Mouse (Mus musculus) midbrain, embryonic 11.5 days (tissue): ENCODE data around the gene Clpb. TPM values are rescaled to one million over a fixed set of nuclear protein-coding genes. Genes with fewer than 3 reads are reported as not detected.

ENCODE experiments used
- ATAC-seq: fragments of 200-750 bp; cut with Nextera tagmentation; 2 replicates; pipeline ENCODE4 v1.8.0; 2017; ENCODE audit warnings: moderate TSS enrichment, moderate library complexity; ENCODE audit not compliant: low FRiP score
- DNase-seq: peaks from one replicate; pipeline ENCODE4 v3.0.0; 2015; ENCODE audit warnings: low spot score; ENCODE audit errors: missing footprints
- H3K27ac ChIP-seq: fragments of 300-500 bp; sonication (generic); 2 replicates; pipeline ENCODE4 v1.5.1; 2014; ENCODE audit warnings: low read depth, low read length
- H3K27me3 ChIP-seq: fragments of 300-500 bp; sonication (generic); 2 replicates; pipeline ENCODE4 v1.6.1; 2014; ENCODE audit warnings: mild to moderate bottlenecking, low read length, moderate library complexity, mixed read lengths; ENCODE audit not compliant: control insufficient read depth, insufficient read depth
- H3K36me3 ChIP-seq: fragments of 300-500 bp; sonication (generic); 2 replicates; pipeline ENCODE4 v1.6.1; 2014; ENCODE audit warnings: mild to moderate bottlenecking, low read length, moderate library complexity, mixed read lengths; ENCODE audit not compliant: control insufficient read depth, insufficient read depth
- H3K4me1 ChIP-seq: fragments of 300-500 bp; sonication (generic); 2 replicates; pipeline ENCODE4 v1.6.1; 2014; ENCODE audit warnings: low read length; ENCODE audit not compliant: control insufficient read depth, insufficient read depth
- H3K4me2 ChIP-seq: fragments of 300-500 bp; sonication (generic); 2 replicates; pipeline ENCODE4 v1.6.1; 2014; ENCODE audit warnings: mild to moderate bottlenecking, moderate library complexity
- H3K4me3 ChIP-seq: fragments of 300-500 bp; sonication (generic); 2 replicates; pipeline ENCODE4 v1.5.1; 2014; ENCODE audit warnings: low read depth, low read length
- H3K9ac ChIP-seq: fragments of 300-500 bp; sonication (generic); 2 replicates; pipeline ENCODE4 v1.6.1; 2014; ENCODE audit warnings: low read length
- H3K9me3 ChIP-seq: fragments of 300-500 bp; sonication (generic); 2 replicates; pipeline ENCODE4 v1.6.1; 2016; ENCODE audit warnings: low read length; ENCODE audit not compliant: control insufficient read depth
- WGBS: fragments of 180-500 bp; shearing (Covaris S2); extraction: QIAGEN DNeasy Blood & Tissue Kit; methylation state at CpG from one replicate; pipeline ENCODE4 v1.1.7; 2014; 5-methylcytosine and 5-hydroxymethylcytosine counted together
- polyA plus RNA-seq: library from polyadenylated mRNA; unstranded; fragments of >200 nt; fragmentation: Nextera tagmentation; extraction: Ambion mirVana; gene quantifications from 2 replicates; pipeline ENCODE4 v1.2.1, GENCODE M21; 2014

Clpb gene
- polyA plus RNA-seq, 1 experiment from 2014 or later: 38.8 TPM

DNA sequence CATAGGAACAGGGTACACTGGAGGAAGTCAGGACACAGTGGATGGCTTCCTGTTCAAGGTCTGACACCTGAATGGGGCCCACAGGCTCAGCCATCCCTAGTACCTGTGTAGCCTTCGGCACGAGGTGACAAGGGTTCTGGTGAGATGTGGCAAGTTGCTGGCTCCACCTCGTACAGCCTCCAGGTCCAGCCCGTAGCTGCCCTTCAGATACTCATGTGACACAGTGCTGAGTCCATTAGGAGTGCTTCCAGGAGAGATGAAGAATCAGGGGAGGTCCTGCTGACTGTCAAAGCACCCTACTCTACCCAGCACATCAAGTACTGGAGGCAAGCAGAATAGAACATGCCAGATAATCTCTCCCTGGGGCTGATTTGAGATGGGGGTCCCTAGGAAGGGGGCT is 168.9 kb downstream of the Clpb start:
- H3K36me3 ChIP-seq: peaks cover 38% of the 10 kb centered on the region

DNA sequence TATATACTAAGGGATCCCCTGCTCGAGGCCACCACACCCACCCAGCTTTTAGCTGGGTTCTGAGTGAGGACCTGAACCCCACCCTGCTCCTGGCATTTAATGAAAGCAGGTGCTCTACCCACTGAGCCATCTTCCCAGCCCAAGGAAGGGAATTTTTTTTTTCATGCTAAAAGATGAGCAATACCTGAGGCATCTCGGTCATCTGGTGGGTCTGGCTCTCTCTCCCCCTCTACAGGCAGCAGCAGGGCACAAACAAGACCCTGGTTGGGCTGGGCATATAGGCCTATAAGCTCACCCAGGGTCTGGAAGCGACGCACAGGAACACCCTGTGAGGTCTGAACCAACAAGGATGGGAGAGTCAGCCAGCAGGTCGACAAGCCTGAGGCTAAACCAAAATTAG is 169.9 kb downstream of the Clpb start:
- H3K9ac ChIP-seq: no peak overlapping the region
- peaks cover 17% of the 10 kb centered on the region for H3K4me1 ChIP-seq
- H3K36me3 ChIP-seq: peaks cover 36% of the 10 kb centered on the region
- no peaks in the 10 kb centered on the region for H3K27me3 ChIP-seq
- no peak overlapping the region for H3K27ac ChIP-seq
- 74% methylated on average over 5 of the region's 5 CpGs for WGBS
- ATAC-seq (no peak), DNase-seq (peak; percentile 21)
- H3K4me2 ChIP-seq: no peak overlapping the region
- H3K4me3 ChIP-seq: no peak overlapping the region
- H3K9me3 ChIP-seq: no peaks in the 10 kb centered on the region

More for the DNA sequence above, 168.9 kb downstream of the Clpb start:
- H3K4me3 ChIP-seq: no peak overlapping the region
- H3K4me1 ChIP-seq: peaks cover 17% of the 10 kb centered on the region
- no peak overlapping the region for H3K27ac ChIP-seq
- DNase-seq: peak; percentile 76
- H3K4me2 ChIP-seq: no peak overlapping the region
- H3K9me3 ChIP-seq: no peaks in the 10 kb centered on the region
- WGBS: 91% methylated on average over 4 of the region's 4 CpGs
- H3K27me3 ChIP-seq: no peaks in the 10 kb centered on the region
- H3K9ac ChIP-seq: no peak overlapping the region
- no peak for ATAC-seq

DNA sequence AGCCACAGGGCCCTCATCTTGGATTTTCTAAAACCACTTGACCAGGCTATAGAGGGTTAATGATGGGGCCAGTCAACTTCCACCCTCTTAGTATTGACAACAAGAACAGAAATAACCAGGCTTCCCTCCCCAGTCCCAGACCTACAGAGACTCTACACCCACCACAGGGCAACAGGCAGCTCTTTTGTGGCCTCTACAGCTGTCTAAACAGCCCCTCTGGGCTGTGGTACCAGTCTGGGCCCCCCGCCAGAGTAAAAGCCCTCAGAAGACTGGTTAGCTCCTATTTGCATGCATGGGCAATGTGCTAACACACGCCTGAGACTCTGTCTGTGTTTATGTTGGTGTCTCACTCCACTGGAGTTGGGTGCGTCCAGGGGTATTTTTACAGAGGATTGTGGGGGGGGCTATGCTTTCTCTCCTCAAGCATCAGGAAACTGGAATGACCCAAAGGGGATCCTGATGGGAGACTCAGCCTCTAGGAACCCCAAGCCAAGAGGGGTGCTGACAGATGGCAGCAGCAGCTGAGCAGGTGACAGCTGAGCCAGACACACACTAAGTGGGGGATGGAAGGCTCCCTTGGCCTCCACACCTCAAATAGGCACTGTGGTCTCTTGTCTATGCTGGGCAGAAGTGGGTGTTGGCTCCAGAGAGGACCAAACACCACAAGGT is 170.6 kb downstream of the Clpb start:
- Histone ChIP-seq H3K36me3 (peaks cover 33% of the 10 kb centered on the region), H3K9ac (peak overlapping the region; percentile 36; the same call in 1 of the 2 replicates), H3K27ac (peak overlapping the region; percentile 59), H3K4me2 (no peak overlapping the region; the same call in none of the 2 replicates), H3K27me3 (no peaks in the 10 kb centered on the region), H3K4me3 (no peak overlapping the region), H3K4me1 (peaks cover 22% of the 10 kb centered on the region), H3K9me3 (no peaks in the 10 kb centered on the region)
- WGBS: 57% methylated on average over 3 of the region's 3 CpGs
- peak; percentile 81 for DNase-seq
- no peak for ATAC-seq

DNA sequence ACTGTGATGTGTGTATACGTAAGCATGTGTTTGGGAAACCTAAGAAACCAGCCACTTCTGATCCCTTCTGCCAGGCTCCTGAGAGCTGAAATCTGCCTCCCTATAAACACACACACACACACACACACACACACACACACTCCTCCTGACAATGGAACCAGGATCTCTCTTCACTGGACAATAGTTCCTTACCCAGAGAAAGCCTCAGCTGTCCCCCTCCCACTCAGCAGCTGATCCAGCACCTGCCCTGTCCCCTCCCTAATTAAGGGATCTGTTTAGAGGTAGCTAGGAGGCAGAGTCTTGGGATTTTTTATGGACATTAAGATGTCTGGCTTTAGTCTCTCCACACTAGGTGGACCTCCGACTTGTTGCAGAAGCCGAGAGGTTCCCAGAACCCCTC is 171.5 kb downstream of the Clpb start:
- peak overlapping the region; percentile 85 for H3K4me2 ChIP-seq
- H3K9ac ChIP-seq: peak overlapping the region; percentile 36; the same call in 1 of the 2 replicates
- 51% methylated on average over 3 of the region's 3 CpGs for whole genome bisulfite sequencing
- peaks cover 30% of the 10 kb centered on the region for H3K36me3 ChIP-seq
- DNase-seq (peak; percentile 80), ATAC-seq (no peak)
- no peak overlapping the region for H3K27ac ChIP-seq
- peaks cover 22% of the 10 kb centered on the region for H3K4me1 ChIP-seq
- H3K27me3 ChIP-seq: no peaks in the 10 kb centered on the region
- H3K9me3 ChIP-seq: no peaks in the 10 kb centered on the region
- 0 out of 2 replicates have a peak overlapping the region, but pooled peaks have one; percentile 84 for H3K4me3 ChIP-seq

DNA sequence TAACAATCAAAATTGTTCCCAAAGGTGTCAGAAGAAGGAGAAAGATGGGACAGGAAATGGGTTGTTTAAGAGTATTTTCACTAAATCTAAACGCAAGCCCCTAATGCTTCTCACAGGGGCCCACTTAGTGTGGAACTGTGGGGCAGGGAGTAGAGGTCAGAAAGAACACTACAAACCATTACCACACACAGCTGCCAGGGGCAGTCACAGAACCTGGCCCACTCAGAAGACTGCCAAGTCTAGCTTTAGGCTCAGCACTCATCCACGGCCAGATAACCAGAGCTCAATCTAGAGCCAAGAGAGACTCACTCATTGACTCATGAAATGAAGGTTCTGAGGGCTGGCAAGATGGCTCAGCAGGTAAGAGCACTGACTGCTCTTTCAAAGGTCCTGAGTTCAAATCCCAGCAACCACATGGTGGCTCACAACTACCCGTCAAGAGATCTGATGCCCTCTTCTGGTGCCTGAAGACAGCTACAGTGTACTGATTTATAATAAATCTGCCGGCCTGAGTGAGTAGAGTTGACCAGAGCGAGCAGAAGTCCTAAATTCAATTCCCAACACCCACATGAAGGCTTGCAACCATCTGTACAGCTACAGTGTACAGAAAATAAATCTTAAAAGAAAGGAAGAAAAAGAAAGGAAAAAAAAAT is 172.2 kb downstream of the Clpb start:
- Histone ChIP-seq H3K27ac (no peak overlapping the region), H3K9me3 (no peaks in the 10 kb centered on the region), H3K9ac (peak overlapping the region; percentile 98), H3K36me3 (peaks cover 23% of the 10 kb centered on the region), H3K4me3 (peak overlapping the region; percentile 84), H3K4me1 (peaks cover 22% of the 10 kb centered on the region), H3K27me3 (no peaks in the 10 kb centered on the region), H3K4me2 (peak overlapping the region; percentile 85)
- 51% methylated on average over 5 of the region's 5 CpGs for WGBS
- ATAC-seq (no peak), DNase-seq (no peak)

DNA sequence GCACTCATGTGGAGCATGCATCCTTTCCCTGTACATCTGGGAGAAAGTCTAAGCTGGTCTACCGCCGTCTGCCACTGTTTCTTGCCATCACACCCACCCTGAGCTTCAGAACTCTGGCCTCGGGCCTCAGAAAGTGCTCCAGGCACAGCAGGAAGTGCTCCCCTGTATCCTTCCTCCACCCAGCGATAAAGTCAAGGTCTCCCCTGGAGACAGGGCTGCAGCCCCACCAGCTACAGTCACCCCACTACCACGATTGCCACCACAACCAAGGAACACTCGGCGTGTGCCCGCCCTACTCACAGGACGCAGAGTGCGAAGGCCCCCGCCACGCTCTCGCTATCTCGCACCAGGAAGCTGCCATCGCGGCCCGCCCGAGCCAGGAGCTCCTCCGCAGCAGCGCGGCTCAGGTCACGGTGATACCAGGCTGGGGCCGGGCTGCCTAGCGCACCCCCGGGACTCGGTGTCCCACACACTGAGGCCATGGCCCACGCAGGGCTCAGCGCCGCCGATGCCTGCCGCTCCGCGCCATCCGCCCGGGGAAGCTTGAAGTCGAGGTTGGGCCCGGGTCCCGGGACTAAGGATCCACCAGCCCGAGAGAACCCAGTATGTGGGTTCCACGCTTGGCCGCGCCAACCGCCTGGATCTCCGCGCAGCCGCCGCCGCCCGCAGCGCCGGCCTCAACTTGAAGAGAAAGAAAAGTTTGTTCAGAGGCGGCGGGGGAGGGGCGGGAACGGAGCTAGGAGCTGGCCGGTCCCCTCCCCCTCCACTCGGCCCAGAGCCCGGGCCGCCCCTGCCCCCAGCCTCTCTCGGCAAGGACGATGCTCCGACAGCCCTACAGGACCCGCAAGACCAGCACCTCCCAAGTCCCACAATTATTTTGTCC is 173.1 kb downstream of the Clpb start:
- DNase-seq (no peak), ATAC-seq (peak; percentile 70)
- Histone ChIP-seq H3K4me3 (peak overlapping the region; percentile 84), H3K4me1 (peaks cover 22% of the 10 kb centered on the region), H3K4me2 (peak overlapping the region; percentile 85), H3K27me3 (no peaks in the 10 kb centered on the region), H3K9ac (peak overlapping the region; percentile 98), H3K36me3 (peaks cover 13% of the 10 kb centered on the region), H3K27ac (peak overlapping the region; percentile 86), H3K9me3 (no peaks in the 10 kb centered on the region)
- under 1% methylated on average over 58 of the region's 63 CpGs for WGBS

DNA sequence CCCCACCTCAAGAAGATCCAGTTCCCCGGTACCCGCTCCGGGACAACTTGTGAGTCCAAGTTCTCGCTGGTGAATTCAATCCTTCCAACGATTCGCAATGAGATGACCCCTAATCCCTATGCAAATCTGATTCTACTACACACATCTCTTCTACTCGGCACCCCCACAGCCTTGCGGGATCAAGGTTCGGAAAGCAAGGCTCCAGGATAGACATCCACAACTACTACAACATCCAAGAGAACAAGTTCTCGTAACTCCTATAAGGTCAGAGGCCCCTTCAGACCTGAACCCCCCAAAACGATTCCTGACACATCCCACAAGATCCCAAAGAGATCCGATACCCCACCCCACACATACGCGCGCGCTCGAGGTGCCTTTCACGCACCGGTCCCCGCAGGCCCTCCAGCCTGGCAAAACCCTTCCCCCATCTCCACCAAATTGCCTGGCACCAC is 173.7 kb downstream of the Clpb start:
- peak; percentile 20 for ATAC-seq

DNA sequence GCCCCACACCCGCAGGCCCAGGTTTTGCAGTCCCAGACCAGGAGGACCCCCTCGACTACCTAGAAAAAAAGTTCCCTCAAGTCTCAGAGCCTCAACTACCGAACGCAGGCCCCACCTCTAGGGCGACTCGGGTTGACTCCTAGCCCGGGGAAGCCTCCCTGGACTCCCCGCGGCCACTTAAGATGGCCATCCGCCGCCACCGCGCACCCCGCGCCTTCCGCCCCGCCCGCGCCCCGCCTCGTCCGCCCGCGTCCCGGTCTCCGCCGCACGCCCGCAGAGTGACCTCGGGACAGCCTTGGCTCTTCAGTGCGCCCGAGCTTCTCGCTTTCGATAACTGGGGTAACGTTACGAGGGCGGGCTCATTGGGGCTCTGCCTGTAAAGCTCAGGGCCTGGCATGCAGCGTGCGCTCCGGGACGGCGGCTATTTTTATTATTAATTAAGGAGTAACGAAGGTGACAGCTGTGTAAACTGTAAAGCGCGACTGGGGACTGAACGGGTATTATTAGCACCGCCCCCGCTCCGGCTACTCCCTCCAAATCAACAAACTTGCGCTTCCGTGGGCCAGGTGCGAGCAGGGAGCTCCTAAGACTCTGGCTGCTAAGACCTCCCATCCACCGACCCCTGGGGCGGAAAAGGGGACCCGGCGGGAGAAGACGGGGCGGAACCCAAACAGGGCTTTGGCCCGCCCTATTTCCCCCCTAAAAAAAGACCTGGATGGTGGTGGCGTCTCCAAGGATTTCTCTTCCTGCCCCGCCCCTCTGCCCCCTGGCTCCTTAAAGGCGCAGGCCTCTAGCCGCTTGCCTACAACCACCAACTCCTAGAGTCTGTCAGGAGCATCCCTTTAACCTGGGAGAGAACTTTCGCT is 174.4 kb downstream of the Clpb start, which contains the start of gene Inppl1:
Inppl1 (minus strand) TSS at position 624 of the 866 bp plus-strand sequence.
- H3K4me1 ChIP-seq: peaks cover 22% of the 10 kb centered on the region

More for the DNA sequence above, 173.7 kb downstream of the Clpb start:
- Histone ChIP-seq H3K36me3 (peaks cover 7% of the 10 kb centered on the region), H3K9ac (peak overlapping the region; percentile 98), H3K9me3 (no peaks in the 10 kb centered on the region), H3K4me3 (peak overlapping the region; percentile 84), H3K4me2 (peak overlapping the region; percentile 85), H3K27ac (peak overlapping the region; percentile 86), H3K27me3 (no peaks in the 10 kb centered on the region), H3K4me1 (peaks cover 22% of the 10 kb centered on the region)
- under 1% methylated on average over 20 of the region's 20 CpGs for WGBS
- DNase-seq: peak; percentile 97

More for the DNA sequence above, 174.4 kb downstream of the Clpb start, which contains the start of gene Inppl1:
- Histone ChIP-seq H3K27me3 (no peaks in the 10 kb centered on the region), H3K27ac (peak within 1 kb of the TSS; percentile 86), H3K4me3 (peak within 1 kb of the TSS; percentile 84), H3K4me2 (peak within 1 kb of the TSS; percentile 85), H3K9me3 (no peaks in the 10 kb centered on the region), H3K36me3 (peaks cover 2% of the 10 kb centered on the region), H3K9ac (peak within 1 kb of the TSS; percentile 98)
- DNase-seq: peak; percentile 98
- peak; percentile 81 for ATAC-seq
- WGBS: under 1% methylated on average over 63 of the region's 64 CpGs
